Mouse (Mus musculus): Measurements from ENCODE around the gene Icam5.

Icam5 gene

DNA sequence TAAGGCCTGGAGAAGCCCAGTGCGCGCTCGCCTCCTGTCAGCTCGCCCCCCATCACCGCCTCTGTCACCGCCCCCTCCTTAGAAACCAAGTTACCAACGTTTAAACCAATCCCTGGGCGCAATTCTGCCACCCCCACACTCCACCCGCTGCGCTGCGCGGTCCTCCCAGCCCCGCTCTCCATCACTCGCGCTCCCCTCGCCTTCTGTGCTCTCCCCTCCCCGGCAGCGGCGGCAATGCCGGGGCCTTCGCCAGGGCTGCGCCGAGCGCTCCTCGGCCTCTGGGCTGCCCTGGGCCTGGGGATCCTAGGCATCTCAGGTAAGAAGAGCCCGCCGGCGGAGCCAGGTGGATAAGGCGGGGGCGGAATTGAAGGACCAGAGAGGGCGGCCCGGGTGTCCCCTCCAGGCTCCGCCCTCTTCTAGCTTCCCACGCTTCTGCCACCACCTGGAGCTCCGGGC, at the start of gene Icam5:
Gene Icam5, plus strand, starts transcription at position 178 of the 456 bp plus-strand sequence.
- no peak for DNase-seq (ENCODE audit: low read depth, low spot score)

- DNase-seq (ENCODE audit: low read depth, low spot score) = no peak
Observed at GRCm38 (mm10) chr9:20982171-20982570, 49.7 kb upstream of the Icam5 start.

DNA sequence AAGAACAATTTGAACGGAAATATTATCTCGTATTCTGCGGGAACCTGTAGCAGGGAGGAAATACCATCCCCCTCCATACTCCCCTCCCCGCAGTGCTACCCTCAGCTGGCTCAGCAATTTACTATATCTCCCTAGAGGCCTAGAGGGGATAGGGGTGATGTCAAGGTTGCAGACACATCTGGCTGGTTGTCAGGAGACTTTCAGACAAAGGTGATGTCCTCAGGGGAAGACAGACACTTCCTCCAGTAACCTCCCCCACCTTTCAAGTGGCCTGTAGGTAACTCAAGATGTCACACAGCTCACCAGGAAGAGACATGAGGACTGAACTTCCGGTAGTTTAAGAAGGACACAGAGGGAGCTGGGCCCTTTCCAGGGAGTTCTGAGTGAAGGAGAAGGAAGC, 48.7 kb upstream of the Icam5 start:
- DNase-seq (ENCODE audit: low read depth, low spot score) = peak; percentile 84

DNA sequence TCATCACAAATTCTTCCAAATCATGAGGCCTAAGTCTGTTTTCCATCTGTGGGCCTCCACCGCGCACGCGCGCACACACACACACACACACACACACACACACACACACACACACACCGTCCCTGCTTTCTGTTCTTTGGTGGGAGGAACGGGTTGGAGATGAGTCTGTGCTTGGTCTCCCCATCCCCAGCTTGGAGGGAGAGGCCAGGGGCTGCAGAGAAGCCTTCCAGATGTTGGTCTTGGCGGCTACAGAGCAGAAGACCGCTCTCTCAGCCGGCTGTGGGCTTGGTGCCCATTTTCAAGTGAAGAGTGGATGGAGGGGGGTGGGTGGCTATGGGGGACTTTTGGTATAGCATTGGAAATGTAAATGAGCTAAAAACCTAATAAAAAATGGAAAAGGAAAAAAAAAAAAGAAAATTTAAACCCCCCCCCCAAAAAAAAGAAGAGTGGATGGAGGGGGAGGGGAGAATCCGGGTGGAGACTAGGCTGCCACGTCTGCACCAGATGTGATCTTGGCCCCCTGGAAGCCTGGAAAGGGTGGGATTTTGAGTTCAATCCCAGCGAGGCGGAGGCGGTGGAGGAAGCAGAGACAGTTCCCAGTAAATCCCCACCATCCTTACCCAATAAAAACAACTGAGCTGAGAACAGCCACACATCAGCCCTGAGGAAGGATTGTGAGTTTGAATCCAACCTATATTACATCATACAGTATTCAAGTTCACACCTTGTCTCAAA, 44.8 kb upstream of the Icam5 start:
- no peak for DNase-seq (ENCODE audit: low read depth, low spot score)

DNA sequence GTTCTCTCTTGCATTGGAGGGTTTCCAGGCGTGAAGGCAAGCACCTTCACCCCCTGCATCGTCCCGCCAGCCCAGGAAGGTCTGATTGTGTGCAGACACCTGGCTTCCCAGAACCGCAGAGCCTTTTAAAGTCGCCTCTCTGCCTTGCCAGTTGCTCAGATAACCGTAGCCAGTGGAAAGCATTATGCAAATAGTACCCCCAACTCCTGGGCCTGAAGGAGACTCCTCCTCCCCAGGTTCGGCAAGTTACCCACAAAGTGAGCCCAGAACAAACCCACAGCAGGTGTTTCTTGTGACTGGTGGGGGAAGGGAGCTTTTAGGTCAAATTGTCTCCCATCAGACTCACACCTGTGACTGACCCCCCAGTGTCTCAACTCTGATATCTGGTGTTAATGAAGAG, 43.9 kb upstream of the Icam5 start:
- DNase-seq (ENCODE audit: low read depth, low spot score) = peak; percentile 25

DNA sequence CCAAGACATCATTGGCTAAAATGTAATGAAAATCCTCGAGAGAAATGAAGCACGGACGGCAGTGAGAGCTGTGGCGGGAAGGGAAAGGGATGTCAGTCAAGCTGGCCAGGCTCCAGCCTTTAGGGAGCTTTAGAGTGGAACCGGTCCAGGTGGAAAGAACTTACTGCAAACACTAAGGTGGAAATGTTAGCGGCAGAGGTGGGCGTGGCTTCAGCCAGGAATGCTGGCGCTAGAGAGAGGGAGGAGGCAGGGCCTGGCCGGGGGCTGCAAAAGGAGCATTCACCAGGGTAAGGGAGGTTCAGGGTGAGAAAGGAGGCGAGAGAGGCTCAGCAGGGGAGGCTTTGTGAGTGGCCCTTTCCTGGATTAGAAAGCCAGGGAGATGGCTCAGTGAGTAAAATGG, 41.0 kb upstream of the Icam5 start:
- DNase-seq (ENCODE audit: low read depth, low spot score) = peak; percentile 91

DNA sequence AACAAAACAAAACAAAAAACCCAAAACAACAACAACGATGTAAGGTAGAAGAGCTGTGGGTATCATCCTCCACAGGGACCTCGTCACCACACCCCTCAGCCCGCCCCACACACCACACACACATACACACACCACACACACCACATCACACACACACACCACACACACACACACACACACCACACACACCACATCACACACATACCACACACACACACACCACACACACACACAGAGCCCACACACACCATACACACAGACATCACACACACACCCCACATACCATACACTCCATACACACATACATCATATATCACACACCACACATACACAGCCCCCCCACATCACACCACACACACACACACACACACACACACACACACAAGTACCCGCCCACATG, 40.3 kb upstream of the Icam5 start:
- DNase-seq (ENCODE audit: low read depth, low spot score) = no peak

- DNase-seq (ENCODE audit: low read depth, low spot score) = no peak
Observed at GRCm38 (mm10) chr9:20993165-20993898, 38.5 kb upstream of the Icam5 start.

DNA sequence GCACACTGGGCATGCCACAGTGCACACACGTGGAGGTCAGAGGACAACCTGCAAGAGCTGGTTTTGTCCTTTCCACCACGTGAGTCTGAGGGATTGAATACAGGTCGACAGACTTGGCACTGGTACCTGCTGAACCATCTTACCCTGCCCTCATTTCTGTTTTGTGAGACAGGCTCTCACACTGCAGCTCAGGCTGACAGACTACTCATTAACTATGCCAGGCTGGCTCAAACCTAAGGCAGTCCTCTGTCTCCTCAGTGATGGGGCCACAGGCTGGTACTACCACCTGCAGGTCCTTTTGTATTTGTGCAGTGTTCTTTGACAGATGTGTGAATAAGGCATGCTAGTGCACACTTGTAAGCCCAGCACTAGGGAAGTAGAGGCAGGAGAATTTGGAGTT, 36.8 kb upstream of the Icam5 start:
- peak; percentile 35 for DNase-seq (ENCODE audit: low read depth, low spot score)

DNA sequence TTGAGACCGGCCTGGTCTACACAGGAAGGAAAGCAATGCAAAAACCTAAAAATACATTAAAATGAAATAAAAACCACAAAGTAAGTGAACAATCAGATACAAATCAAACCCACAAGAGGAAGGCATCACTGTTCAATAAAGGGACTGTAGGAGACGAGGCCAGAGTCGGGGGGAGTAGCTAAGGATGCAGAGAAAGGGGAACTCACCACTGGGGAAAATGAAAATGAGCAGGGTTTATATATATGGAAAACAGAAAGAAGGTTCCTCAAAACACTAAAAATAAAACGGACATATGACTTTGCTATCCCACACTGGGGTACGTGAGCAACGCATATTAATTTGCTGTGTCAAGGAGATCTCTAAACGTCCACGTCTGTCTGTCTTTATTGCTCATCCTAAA, 34.8 kb upstream of the Icam5 start:
- no peak for DNase-seq (ENCODE audit: low read depth, low spot score)

GRCm38 (mm10) chr9:20998337-20998736, 33.5 kb upstream of the Icam5 start:
- DNase-seq (ENCODE audit: low read depth, low spot score) = peak; percentile 45

GRCm38 (mm10) chr9:21000811-21001210, 31.1 kb upstream of the Icam5 start:
- DNase-seq (ENCODE audit: low read depth, low spot score) = peak; percentile 63

- DNase-seq (ENCODE audit: low read depth, low spot score) = peak; percentile 86
Observed at GRCm38 (mm10) chr9:21001651-21002200, 30.1 kb upstream of the Icam5 start.

- DNase-seq (ENCODE audit: low read depth, low spot score) = no peak
Observed at GRCm38 (mm10) chr9:21002270-21002626, 29.6 kb upstream of the Icam5 start.

- peak; percentile 92 for DNase-seq (ENCODE audit: low read depth, low spot score)
Observed at GRCm38 (mm10) chr9:21002627-21003551, 29.0 kb upstream of the Icam5 start, which contains the start of gene Mrpl4. Gene Mrpl4 (plus strand): TSS chr9:21002738.

GRCm38 (mm10) chr9:21007313-21007952, 24.4 kb upstream of the Icam5 start:
- DNase-seq (ENCODE audit: low read depth, low spot score) = no peak

DNA sequence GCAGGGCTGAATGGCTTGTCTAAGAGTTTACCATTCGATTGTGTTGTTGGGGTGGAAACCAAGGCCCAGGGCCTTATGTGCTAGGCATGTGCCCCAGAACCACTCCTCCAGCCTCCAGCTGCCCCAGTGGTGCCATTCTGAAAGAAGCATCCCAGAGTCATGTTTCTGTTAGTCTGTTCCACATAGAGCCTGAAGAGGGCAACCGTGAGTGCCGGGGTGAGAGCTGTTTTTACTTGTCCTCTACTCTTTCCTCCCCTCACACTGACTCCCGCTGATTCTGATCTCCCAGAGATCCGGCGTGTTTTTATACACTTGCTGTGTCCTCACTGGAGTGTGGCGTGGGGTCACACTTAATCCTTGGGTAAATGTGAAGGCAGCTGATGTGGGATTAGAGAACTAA, 23.9 kb upstream of the Icam5 start:
- DNase-seq (ENCODE audit: low read depth, low spot score) = peak; percentile 57

GRCm38 (mm10) chr9:21010362-21010761, 21.5 kb upstream of the Icam5 start:
- DNase-seq (ENCODE audit: low read depth, low spot score) = no peak

GRCm38 (mm10) chr9:21010939-21011541, 20.8 kb upstream of the Icam5 start:
- peak; percentile 58 for DNase-seq (ENCODE audit: low read depth, low spot score)

DNA sequence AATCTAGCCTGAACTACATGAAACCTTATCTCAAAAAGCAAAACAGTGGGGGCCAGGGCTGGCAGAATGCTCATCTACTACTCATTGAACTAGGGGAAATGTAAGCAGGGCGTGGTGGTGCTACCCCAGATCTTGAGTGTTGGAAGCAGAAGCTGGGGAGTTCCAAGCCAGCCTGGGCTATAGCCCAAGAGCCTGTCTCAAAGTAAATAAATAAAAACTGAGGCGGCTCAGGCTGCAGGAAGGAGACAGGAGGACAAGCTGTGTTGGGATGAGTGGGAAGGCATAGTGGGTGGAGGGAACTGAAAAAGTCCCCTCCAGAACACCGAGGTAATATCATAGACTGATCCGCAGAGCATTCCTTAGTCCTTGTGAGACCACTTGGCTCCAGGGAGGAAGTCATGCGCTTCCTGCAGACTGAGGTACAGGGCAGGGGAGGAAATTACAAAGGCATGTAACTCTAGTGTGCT, 20.0 kb upstream of the Icam5 start:
- DNase-seq (ENCODE audit: low read depth, low spot score) = no peak

DNA sequence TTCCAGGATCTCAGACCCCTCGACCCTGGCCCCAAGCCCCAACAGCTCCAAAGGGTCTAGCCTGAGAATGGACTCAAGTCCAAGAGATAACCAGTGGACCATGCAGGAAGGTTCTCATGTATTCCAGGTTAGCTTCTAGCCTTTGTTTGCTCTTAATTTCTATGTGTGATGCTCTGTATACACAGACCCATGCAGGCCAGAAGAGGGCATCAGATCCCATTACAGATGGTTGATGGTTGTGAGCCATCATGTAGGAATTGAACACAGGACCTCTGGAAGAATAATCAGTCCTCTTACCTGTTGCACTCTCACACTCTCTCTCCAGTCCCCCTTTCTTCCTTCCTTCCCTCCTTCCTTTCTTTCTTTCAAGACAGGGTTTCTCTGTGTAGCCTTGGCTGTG, 19.5 kb upstream of the Icam5 start:
- no peak for DNase-seq (ENCODE audit: low read depth, low spot score)
